Mouse (Mus musculus) neural tube, postnatal 0 days (tissue): ENCODE data around the gene Zscan5b. TPM values are rescaled to one million over a fixed set of nuclear protein-coding genes. Genes with fewer than 3 reads are reported as not detected.

Source experiments
- polyA plus RNA-seq: library from polyadenylated mRNA; unstranded; fragments of >200 nt; fragmentation: Nextera tagmentation; extraction: Ambion mirVana; gene quantifications from 2 replicates; pipeline ENCODE4 v1.2.1, GENCODE M21; 2015

The Zscan5b gene
- polyA plus RNA-seq = not detected in 2 replicates

GRCm38 (mm10) chr7:6221978-6222377, at the start of gene Zscan5b:
Zscan5b (plus strand) TSS chr7:6222278.

DNA sequence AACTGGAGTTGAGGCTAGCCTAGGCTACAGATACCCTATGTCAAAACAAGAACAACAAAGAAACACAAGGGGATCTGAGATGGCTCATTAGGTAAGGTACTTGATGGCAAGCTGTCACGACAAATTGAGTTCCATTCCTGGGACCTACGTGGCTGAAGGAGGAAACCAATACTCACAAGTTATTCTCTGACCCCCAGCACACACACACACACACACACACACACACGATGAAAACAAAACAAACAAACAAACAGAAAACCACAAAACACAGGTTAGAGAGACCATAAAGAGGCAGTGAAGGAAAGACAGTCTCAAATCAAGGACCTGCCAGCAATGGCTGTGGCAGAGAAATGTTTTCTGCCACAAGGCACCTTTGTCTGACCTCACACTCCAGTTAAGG, 25.3 kb upstream of the Zscan5b start, which contains the start of gene Galp:
Gene Galp, plus strand, starts transcription at position 301 of the 400 bp plus-strand sequence.

DNA sequence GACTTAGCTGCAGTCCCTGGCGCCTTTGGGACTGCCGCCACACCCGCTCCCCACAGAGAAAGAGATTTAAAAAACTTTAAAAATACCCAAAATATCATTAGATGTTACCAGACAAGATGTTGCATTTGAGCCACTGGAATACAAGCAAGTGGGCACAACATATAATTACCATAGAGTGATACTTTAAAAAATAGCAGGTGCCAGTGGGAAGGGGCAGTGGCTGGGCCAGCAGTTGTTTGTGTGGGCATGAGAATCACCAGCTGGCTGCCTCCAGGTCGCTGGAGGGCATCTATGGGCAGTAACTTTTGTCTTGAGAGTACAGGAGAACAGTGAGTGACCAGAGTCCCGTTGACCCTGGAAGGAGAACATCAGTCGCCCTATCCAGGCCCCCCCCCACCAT, 30.3 kb downstream of the Zscan5b start, which contains the start of gene Epp13:
Gene Epp13, plus strand, starts transcription at position 301 of the 400 bp plus-strand sequence.

GRCm38 (mm10) chr7:6285842-6286705, 64.0 kb downstream of the Zscan5b start, which contains the start of gene Zfp667:
Zfp667 (plus strand) TSS chr7:6286579.

Other genes with a start within 250 kb of the Zscan5b start
- gene Vmn1r65, start 211.3 kb upstream of the Zscan5b start, polyA plus RNA-seq = not detected in 2 replicates
- gene Nlrp4c, start 177.1 kb upstream of the Zscan5b start, polyA plus RNA-seq = not detected in 2 replicates
- 44.1 and 51.8 TPM in 2 replicates for gene Zfp787, start 66.3 kb upstream of the Zscan5b start, polyA plus RNA-seq
- gene Zfp444, start 50.1 kb upstream of the Zscan5b start, polyA plus RNA-seq = 61.7 and 69.1 TPM in 2 replicates
- gene Galp, start 25.2 kb upstream of the Zscan5b start, polyA plus RNA-seq = not detected in 2 replicates
- gene Epp13, start 30.4 kb downstream of the Zscan5b start, polyA plus RNA-seq = 0.73 TPM in 1 of 2 replicates, not detected in the other
- 12.0 and 13.8 TPM in 2 replicates for gene Zfp667, start 64.3 kb downstream of the Zscan5b start, polyA plus RNA-seq
- gene Zfp583, start 109.0 kb downstream of the Zscan5b start, polyA plus RNA-seq = 15.5 and 15.9 TPM in 2 replicates
- 6.2 and 6.8 TPM in 2 replicates for gene Gm3854, start 121.5 kb downstream of the Zscan5b start, polyA plus RNA-seq
- 2.9 and 3.0 TPM in 2 replicates for gene Zfp78, start 141.0 kb downstream of the Zscan5b start, polyA plus RNA-seq
- 10.9 and 11.4 TPM in 2 replicates for gene Zfp28, start 161.0 kb downstream of the Zscan5b start, polyA plus RNA-seq
- 9.4 and 10.7 TPM in 2 replicates for gene Smim17, start 176.4 kb downstream of the Zscan5b start, polyA plus RNA-seq
- 0.08 TPM in 1 of 2 replicates, not detected in the other for gene Gm20715, start 188.0 kb downstream of the Zscan5b start, polyA plus RNA-seq
- 0.19 and 0.43 TPM in 2 replicates for gene Olfr1344, start 216.4 kb downstream of the Zscan5b start, polyA plus RNA-seq
- gene Olfr1336, start 233.9 kb downstream of the Zscan5b start, polyA plus RNA-seq = not detected in 2 replicates
- gene Olfr1346, start 244.8 kb downstream of the Zscan5b start, polyA plus RNA-seq = not detected in 2 replicates